Mouse (Mus musculus) right cerebral cortex, adult 2 months (tissue): ENCODE measurements at regions not wholly inside any gene's neighbourhood (a gene's known extent, or its start where the extent isn't known, plus 50 kb on each side); places are given as distances from the start of the nearest gene placed in this dataset.
"Not testable (repeated sequence)": the region's sequence is repeated elsewhere in the genome, so short reads cannot be mapped to it uniquely, and the experiment has no call there.

ENCODE experiments used
- DNase-seq, 2 experiments: peaks; one replicate each; pipeline ENCODE4 v3.0.0; 2021 to 2022; ENCODE audit warnings: low spot score in 2 of 2

GRCm38 (mm10) chr1:124517543-124518171, 472.3 kb upstream of the Dpp10 start:
- DNase-seq = peak; percentile 43 to 62

- no peak for DNase-seq
These were observed 465.1 kb upstream of the Dpp10 start for GRCm38 (mm10) chr1:124510492-124510891.

GRCm38 (mm10) chr1:124488456-124488855, 443.1 kb upstream of the Dpp10 start:
- no peak for DNase-seq

- DNase-seq = no peak
These were observed 442.6 kb upstream of the Dpp10 start for GRCm38 (mm10) chr1:124487965-124488364.

- DNase-seq = peak; percentile 13 to 17
These were observed 404.8 kb upstream of the Dpp10 start for GRCm38 (mm10) chr1:124450128-124450527.

GRCm38 (mm10) chr1:124439526-124439925, 394.2 kb upstream of the Dpp10 start:
- no peak for DNase-seq

- DNase-seq = no peak
These were observed 390.5 kb upstream of the Dpp10 start for GRCm38 (mm10) chr1:124435850-124436249.

- DNase-seq = no peak
These were observed 384.2 kb upstream of the Dpp10 start for GRCm38 (mm10) chr1:124429583-124429982.

GRCm38 (mm10) chr1:124416762-124417161, 371.4 kb upstream of the Dpp10 start:
- no peak for DNase-seq

GRCm38 (mm10) chr1:124410236-124410635, 364.9 kb upstream of the Dpp10 start:
- no peak for DNase-seq

- DNase-seq = no peak
These were observed 364.4 kb upstream of the Dpp10 start for GRCm38 (mm10) chr1:124409781-124410180.

- peak; percentile 10 to 15 for DNase-seq
These were observed 324.2 kb upstream of the Dpp10 start for GRCm38 (mm10) chr1:124369604-124370003.

- not testable (repeated sequence) for DNase-seq
These were observed 303.1 kb upstream of the Dpp10 start for GRCm38 (mm10) chr1:124348491-124348890.

- DNase-seq = no peak
These were observed 294.1 kb upstream of the Dpp10 start for GRCm38 (mm10) chr1:124339444-124339843.

- DNase-seq = no peak
These were observed 293.3 kb upstream of the Dpp10 start for GRCm38 (mm10) chr1:124338648-124339047.

- peak in 1 of 2 experiments; percentile 5 for DNase-seq
These were observed 286.9 kb upstream of the Dpp10 start for GRCm38 (mm10) chr1:124332294-124332693.
